Comparison of ENCODE assay signal across 25 mouse cellular contexts in the genomic region with DNA sequence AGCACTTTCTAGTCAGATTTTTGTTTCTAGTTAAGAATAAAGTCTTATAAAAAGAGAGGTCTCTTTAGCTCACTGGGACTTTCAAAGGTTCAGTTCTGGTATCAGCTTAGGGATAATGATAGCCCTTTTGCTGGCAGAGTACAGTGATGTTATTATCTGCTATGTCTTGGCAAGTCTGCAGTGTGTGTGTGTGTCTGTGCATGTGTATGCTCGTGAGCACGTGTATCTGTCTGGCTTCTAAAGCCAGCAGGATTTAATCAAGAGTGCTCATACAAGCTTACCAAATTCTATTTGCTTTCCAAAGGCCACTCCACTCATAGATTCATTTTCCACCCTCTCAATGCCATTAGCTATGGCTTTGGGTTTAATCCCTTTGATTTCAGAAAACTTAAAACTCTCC.
"Had no signal": no experiment of that assay in that cellular context is flagged by ENCODE, and none has a peak within 500 bp of the region (broad histone marks: within the 10 kb centered on the region; RNA-seq: fewer than 3 reads in every experiment).

No protein-coding gene starts in this region.

- H3K9me3 ChIP-seq: heart, embryonic 13.5 days; heart, embryonic 15.5 days; kidney, embryonic 15.5 days; limb, embryonic 13.5 days; limb, embryonic 15.5 days; liver, embryonic 12.5 days had no signal

- H3K27me3 ChIP-seq: heart, embryonic 13.5 days; heart, embryonic 15.5 days; kidney, embryonic 15.5 days; limb, embryonic 13.5 days; limb, embryonic 15.5 days; liver, embryonic 12.5 days had no signal

- H3K4me3 ChIP-seq: heart, adult 2 months; heart, embryonic 13.5 days; heart, embryonic 15.5 days; kidney, embryonic 15.5 days; limb, embryonic 13.5 days; limb, embryonic 15.5 days; liver, embryonic 12.5 days had no signal

- ATAC-seq: hindbrain, embryonic 16.5 days; intestine, embryonic 16.5 days; liver, embryonic 12.5 days had no signal

- H3K36me3 ChIP-seq: heart, embryonic 13.5 days; heart, embryonic 15.5 days; kidney, embryonic 15.5 days; limb, embryonic 13.5 days; limb, embryonic 15.5 days; liver, embryonic 12.5 days had no signal

- H3K4me1 ChIP-seq: heart, embryonic 13.5 days; heart, embryonic 15.5 days; kidney, embryonic 15.5 days; limb, embryonic 13.5 days; limb, embryonic 15.5 days; liver, embryonic 12.5 days had no signal

- H3K27ac ChIP-seq: heart, adult 2 months; heart, embryonic 13.5 days; heart, embryonic 15.5 days; hindbrain, embryonic 14.5 days; kidney, embryonic 15.5 days; kidney, postnatal 0 days; limb, embryonic 13.5 days; limb, embryonic 15.5 days; liver, embryonic 12.5 days had no signal

- H3K9ac ChIP-seq: heart, embryonic 13.5 days; heart, embryonic 15.5 days; hindbrain, embryonic 14.5 days; kidney, embryonic 15.5 days; limb, embryonic 13.5 days; limb, embryonic 15.5 days; liver, embryonic 12.5 days had no signal

- DNase-seq: gastrocnemius, postnatal 14 days; gastrocnemius, postnatal 36 days; heart, adult 11 months; heart, adult 2 months; heart, postnatal 14 days; heart, postnatal 36 days; kidney, adult 11 months; kidney, adult 2 months; kidney, adult 9 months; kidney, postnatal 14 days; kidney, postnatal 36 days; layer of hippocampus, adult 9-11 months; layer of hippocampus, postnatal 36 days; left cerebral cortex, postnatal 4 days had no signal

- H3K4me2 ChIP-seq: heart, embryonic 11.5 days; heart, embryonic 13.5 days; heart, embryonic 15.5 days; hindbrain, embryonic 14.5 days; kidney, embryonic 15.5 days; limb, embryonic 13.5 days; limb, embryonic 15.5 days; liver, embryonic 12.5 days had no signal
